Mouse (Mus musculus): ENCODE results near the gene Stk39. TPM values are rescaled to one million over a fixed set of nuclear protein-coding genes. Genes with fewer than 3 reads are reported as not detected.

Stk39 gene
- polyA plus RNA-seq, 1 experiment: 14.5 TPM

- no peak for DNase-seq (ENCODE audit: low read depth)
These were observed 182.9 kb downstream of the Stk39 start for GRCm38 (mm10) chr2:68289177-68289576.

- DNase-seq (ENCODE audit: low read depth): no peak
These were observed 184.0 kb downstream of the Stk39 start for GRCm38 (mm10) chr2:68288106-68288505.

- peak; percentile 31 for DNase-seq (ENCODE audit: low read depth)
These were observed 187.7 kb downstream of the Stk39 start for GRCm38 (mm10) chr2:68284391-68284790.

DNA sequence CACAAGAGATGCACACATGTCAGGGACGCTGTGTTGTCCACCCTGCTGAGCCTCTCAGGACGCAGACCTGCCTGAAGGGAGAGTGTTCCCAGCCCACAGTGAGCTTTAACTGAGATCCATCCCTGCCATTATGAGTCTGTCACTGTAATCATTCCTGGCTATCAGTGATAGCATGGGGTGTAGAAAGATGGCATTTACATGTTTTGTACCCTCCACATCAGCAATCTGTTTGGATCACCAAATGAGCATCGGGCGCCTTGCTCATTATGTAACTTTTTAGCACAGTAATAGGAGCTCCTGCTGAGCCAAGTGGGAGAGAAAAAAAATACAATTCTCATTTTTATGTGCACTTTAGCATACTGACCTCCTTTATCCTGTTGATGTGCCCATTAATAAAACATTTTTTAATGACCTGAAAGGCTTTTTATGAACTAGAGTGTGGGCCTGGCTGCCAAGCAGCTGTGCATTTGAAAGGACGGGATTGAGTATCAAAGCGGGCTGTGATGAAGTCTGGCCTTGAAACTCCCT lies 189.0 kb downstream of the Stk39 start:
- DNase-seq (ENCODE audit: low read depth): no peak

DNA sequence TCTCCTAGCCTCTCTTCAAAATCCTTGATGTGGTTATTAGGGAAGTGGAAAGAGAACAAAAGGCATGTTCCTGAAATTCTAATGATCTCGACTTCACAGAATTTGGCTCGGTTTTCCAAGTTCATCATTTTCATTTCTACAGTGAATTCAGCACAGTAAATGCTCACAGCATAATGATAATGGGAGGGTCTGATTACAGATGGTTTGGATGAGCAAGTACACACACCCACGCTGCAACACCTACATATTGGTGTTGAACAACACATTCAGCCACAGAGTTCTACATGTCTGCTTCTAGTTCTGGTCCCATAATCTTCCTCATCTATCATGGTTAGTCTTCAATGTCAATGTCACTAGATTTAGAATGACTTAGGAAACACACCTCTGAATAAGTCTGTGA lies 190.5 kb downstream of the Stk39 start:
- DNase-seq (ENCODE audit: low read depth): no peak

GRCm38 (mm10) chr2:68271301-68271700 lies 200.8 kb downstream of the Stk39 start:
- DNase-seq (ENCODE audit: low read depth): no peak

- DNase-seq (ENCODE audit: low read depth): no peak
These were observed 201.2 kb downstream of the Stk39 start for GRCm38 (mm10) chr2:68270836-68271235.

- DNase-seq (ENCODE audit: low read depth): no peak
These were observed 202.4 kb downstream of the Stk39 start for GRCm38 (mm10) chr2:68269646-68270045.

DNA sequence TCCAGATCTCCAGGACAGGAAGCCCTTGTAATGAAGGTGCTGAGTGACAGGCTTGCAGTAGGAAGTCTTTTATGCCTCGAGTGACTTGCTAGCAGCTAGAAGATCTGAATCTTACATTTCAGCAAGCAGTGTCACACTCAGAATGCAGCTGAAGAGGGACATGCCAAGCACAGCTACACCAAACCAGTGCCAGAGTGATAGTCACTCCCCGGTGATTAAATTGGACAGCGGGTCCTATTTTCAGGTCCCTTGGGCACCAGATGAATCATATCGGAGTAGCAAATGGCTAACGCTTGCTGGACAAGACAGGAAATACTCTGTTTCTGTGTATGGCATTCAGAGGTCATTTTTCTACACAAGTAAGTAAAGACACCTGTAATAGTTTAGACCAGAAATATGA lies 207.2 kb downstream of the Stk39 start:
- DNase-seq (ENCODE audit: low read depth): no peak

GRCm38 (mm10) chr2:68260911-68261310 lies 211.2 kb downstream of the Stk39 start:
- no peak for DNase-seq (ENCODE audit: low read depth)

DNA sequence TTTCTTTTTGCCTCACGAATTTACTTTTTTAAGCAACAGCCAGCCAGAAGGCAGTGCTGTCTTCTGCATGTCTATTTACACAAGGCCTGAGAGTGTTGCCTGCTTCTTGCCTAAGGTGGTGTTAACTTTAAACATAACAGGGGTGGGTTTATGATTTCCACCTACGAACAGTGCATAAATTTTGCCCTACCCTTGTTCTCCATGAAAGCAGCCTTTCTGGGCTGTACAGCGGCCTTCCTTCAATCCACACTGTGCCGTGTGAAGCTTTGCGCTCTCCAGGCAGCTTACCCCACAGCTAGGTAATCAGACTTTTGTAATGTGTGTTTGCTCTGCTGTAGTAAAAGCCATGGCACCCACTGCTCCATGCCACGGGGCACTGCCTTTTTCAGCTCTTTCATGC lies 214.5 kb downstream of the Stk39 start:
- no peak for DNase-seq (ENCODE audit: low read depth)

- no peak for DNase-seq (ENCODE audit: low read depth)
These were observed 215.6 kb downstream of the Stk39 start for GRCm38 (mm10) chr2:68256472-68256871.

DNA sequence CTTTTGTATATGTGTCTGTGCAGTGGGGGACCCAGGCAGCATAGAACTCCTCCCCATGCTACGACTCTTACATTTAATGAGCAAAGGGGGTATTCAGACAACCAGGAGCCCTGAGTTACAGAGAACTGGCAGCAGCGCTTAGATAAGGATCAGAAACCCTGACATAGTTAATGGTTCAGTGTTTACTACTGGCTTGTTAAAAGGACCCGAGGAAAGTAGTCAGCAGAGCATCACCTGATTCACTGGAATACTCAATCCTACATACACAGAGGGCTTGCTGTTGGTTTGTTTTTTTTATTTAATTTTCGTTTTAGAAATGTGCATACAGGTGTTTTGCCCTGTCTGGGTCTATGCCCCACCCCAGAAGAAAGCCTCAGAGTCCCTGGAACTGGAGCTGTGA lies 217.3 kb downstream of the Stk39 start:
- DNase-seq (ENCODE audit: low read depth): no peak

GRCm38 (mm10) chr2:68253222-68253621 lies 218.8 kb downstream of the Stk39 start:
- DNase-seq (ENCODE audit: low read depth): no peak

GRCm38 (mm10) chr2:68252048-68252758 lies 219.9 kb downstream of the Stk39 start:
- no peak for DNase-seq (ENCODE audit: low read depth)

DNA sequence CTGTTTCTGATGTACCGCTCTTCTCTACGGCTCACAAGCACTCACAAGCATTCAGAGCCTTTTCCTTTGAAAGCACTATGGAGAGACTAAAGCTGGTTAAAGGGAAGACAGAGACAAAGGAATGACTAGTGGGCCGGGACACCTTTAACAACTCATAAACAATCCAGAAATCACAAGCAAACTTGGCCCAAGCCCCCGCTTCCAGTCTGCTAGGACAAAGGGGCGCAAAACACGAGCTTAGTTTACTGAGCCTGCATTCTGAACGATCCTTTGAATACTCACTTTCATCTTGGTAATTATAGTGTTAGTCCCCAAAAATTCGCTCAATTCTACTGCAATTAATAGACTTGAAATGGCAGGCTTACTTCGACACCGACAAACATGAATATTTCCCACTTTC lies 221.2 kb downstream of the Stk39 start:
- DNase-seq (ENCODE audit: low read depth): no peak

- DNase-seq (ENCODE audit: low read depth): no peak
These were observed 222.1 kb downstream of the Stk39 start for GRCm38 (mm10) chr2:68249855-68250424.

DNA sequence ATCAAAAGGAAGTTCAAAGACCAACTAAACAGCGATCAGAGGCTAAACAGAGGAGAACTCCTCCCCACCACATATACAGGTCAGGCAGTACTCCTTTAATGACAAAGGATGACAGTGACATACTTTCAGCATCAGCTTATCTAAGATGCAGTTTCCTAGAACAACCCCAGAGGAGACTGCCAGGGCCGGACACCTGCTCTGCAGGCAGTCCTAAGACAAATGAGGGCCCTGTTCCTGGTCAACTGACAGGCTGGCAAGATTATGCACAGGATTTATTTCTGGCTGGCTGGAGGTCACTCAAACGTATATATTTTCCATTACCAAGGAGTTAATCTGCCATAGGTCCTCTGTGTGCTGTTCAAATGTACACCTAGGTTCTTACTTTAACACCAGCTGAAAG lies 225.8 kb downstream of the Stk39 start:
- DNase-seq (ENCODE audit: low read depth): no peak

DNA sequence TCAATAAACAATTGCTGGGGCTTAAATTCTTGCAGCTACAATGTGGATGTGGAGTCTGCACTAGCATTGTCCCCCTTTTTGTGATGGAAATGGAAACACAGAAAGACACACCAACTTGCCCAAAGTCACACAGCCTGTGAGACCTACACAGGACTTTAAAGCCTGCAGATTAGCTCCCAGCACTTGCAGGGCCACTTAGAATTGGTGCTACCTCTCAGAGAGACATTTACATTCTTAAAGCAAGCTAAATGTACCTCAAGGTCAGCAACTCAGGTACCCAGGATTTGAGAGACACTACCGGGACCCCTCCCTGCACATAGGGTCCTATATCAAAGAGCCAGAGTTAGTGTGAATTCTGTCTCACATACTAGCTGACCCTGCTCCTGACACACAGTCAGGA lies 227.5 kb downstream of the Stk39 start:
- DNase-seq (ENCODE audit: low read depth): no peak

GRCm38 (mm10) chr2:68243879-68244553 lies 228.1 kb downstream of the Stk39 start:
- DNase-seq (ENCODE audit: low read depth): no peak

DNA sequence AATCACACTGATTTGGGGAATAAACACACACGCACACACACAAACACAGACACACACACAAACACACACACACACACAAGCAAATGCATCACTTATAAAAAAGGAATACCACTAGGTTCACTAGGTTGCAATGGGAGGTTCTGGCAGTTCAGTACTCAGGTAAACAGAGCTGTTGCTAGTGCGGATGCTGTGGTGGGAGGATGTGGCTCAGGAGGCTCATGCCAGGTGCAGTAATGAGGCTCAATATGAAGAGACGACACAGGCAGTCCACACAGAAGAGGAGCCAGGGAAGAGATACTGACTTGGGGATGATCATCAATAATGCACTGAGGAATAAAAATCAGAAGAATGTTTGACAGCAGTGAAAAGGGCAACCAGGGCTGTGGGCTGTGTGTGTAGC lies 228.8 kb downstream of the Stk39 start:
- no peak for DNase-seq (ENCODE audit: low read depth)

DNA sequence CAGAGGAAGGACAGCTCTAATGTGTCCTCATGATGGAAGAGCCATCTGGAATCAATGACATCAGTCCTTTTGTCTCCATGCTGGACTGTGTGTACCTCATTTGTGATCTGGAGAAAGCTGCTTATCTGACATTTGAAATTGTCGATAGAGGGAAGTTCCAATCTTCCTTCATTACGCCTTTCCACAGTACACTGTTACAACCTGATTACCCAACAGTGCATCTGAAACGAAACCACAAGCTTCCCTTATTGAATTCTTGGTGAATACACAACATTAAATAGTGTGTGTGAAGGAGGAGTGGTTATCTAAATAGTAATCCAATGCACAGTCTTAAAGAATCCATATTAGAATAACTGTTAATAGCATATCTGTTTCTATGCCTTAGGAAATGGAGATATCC lies 230.0 kb downstream of the Stk39 start:
- no peak for DNase-seq (ENCODE audit: low read depth)

- DNase-seq (ENCODE audit: low read depth): no peak
These were observed 230.4 kb downstream of the Stk39 start for GRCm38 (mm10) chr2:68241640-68242039.

All from gonadal fat pad, adult 2 months (tissue).